Mouse (Mus musculus) retina, postnatal 7 days (tissue): ENCODE data around the gene Pde4d.

ENCODE experiments used
- DNase-seq: peaks from one replicate; pipeline ENCODE4 v3.0.0-alpha.2; 2012; ENCODE audit warnings: low read depth, low spot score

The Pde4d gene

DNA sequence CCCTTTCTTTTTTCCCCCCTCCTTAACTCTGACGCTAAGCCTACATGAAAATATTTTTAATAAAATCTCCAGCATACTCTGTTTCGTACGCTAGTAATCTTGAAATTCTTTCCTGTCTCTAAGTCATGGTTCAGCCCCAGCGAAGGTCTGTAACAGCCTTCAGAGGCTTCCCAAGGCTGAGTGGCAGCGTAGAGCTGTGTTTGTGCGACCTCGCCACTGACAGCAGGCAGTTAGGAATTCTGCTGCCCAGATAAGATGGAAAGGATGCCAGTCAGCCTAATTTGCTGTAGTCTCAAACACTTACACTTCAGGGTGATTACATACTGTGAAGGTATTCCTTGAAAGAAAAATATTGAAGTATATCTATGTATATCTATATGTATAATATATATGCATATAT, 371.5 kb downstream of the Pde4d start:
- DNase-seq: no peak

GRCm38 (mm10) chr13:108824638-108825310, 375.0 kb downstream of the Pde4d start:
- no peak for DNase-seq

- no peak for DNase-seq
These were observed 375.8 kb downstream of the Pde4d start for GRCm38 (mm10) chr13:108825501-108825900.

DNA sequence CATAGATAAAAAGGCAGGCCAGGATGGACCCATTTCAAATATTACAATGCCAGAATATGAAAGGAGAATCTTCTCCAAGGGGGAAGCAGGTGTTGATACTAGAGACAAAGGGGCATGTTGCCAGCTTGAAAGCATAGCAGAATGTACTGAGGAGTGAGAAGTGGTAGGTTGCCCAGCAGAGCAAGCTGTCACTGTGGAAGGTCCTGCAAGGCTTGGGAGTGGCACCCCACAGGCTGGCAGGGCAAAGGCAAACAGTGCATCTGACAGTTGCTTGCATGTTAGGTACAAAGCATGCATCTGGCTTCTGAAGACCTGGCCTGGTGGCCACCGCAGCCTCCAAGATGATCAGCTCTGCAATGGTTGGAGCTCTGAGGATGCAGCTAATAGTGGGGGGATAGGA, 384.4 kb downstream of the Pde4d start:
- DNase-seq: no peak

- DNase-seq: no peak
These were observed 386.6 kb downstream of the Pde4d start for GRCm38 (mm10) chr13:108836314-108836713.

DNA sequence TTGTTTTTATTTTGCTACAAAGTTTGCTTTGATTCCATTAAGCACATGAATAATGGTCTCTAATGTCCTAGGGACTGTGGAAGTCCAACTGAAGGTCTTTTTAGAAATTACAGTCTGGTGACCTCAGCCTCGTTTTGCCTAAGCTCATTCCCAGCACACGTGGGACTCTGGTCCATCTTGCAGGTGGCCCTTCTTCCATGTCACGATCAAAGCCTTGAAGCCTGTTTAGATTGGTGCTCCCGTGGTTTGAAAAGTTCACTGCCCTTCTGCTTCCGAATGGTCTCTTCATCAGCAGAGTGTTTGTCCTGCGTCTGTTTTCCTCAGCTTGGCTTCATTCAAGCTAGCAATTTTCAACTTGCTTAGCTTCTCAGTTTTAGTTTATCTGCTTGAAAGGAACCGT, 389.4 kb downstream of the Pde4d start:
- DNase-seq: no peak

- DNase-seq: no peak
These were observed 404.3 kb downstream of the Pde4d start for GRCm38 (mm10) chr13:108854090-108854489.

GRCm38 (mm10) chr13:108856776-108857435, 407.2 kb downstream of the Pde4d start:
- DNase-seq: no peak

GRCm38 (mm10) chr13:108859336-108859735, 409.6 kb downstream of the Pde4d start:
- no peak for DNase-seq

DNA sequence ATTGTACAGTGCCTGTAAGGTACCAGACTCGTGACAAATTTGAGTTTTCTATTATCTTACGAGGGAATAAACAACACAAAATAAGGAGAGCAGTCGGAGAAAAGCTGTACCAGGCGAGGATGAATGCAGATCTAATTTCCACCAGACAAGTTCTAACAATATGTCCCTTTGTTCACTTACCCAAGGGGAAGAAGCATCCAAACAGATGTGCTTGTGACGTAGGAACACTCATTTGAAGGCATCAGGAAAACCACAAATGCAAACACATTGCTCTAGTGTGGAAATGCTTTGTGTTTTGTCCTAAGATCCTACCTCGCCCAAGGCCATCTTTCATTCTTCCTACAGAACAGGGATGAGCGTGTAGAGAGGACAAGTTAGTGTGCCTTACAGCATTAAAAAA, 411.0 kb downstream of the Pde4d start:
- no peak for DNase-seq

- no peak for DNase-seq
These were observed 412.0 kb downstream of the Pde4d start for GRCm38 (mm10) chr13:108861707-108862106.

DNA sequence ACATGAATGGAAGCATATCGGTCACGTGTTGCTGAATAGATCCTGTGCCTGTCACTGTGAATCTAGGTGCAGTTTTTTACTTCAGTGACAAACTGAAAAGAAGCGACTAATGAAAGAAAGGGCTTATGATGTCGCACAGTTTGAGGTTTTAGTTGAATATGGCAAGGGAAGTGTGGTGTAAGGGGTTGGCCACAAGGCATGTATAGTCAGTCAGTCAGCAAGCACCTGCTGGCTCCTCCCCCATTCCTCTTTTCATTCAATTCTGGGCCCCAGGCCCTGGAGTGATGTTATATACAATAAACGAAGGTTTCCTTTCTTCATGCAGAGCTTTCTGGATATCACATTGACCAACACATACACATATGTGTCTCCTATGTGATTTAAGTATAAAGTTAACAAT, 412.4 kb downstream of the Pde4d start:
- DNase-seq: no peak

DNA sequence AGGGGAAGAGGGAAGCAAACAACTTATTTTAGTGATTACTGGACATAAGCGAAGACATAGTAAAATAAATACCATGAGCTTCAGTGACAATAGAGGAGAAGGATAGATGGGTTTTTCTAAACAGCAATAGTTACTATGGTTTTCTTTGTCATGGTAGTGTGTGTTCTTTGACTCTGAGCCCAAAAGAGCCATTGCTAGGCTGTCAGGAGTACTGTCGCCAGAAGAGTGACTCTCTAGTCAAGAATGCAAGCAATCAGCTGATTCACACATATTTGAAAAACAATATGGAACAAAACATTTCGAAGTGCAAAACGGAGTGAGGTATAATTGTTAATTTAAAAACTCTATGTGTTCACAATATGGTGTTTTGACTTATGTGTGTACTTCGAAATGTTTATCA, 450.4 kb downstream of the Pde4d start:
- DNase-seq: no peak

DNA sequence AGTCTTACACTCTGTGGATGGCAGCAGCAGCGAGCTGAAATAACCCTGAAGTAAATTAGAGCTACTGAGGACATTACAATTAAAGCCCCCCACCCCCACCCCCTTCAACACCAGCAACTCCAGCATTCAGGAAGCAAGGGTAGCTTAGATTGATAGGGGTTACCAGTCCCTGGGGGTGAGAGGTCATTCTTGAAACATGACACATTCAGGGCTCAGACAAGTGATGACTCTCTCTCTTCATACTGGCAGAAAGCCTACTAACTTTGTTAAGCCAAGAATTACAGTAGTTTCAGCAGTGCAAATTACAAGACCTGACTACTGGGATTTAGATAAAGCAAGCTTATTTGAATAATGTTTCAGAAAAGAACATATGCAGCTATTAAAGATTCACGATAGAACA, 455.4 kb downstream of the Pde4d start:
- no peak for DNase-seq

DNA sequence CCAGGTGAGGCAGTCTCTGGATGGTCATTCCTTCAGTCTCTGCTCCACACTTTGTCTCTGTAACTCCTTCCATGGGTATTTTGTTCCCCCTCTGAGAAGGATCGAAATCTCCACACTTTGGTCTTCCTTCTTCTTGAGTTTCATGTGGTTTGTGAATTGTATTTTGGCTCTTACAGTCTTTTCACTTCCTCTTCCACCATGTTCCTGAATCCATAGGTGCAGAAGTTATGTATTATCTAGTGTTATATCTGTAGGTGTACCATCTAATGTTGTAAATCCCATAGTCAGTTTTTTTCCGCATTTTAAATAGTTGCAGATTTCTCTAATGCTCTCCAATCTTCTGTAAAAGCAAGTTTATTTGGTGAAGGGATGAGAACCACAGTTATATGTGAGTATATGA, 459.4 kb downstream of the Pde4d start:
- no peak for DNase-seq

- DNase-seq: no peak
These were observed 464.9 kb downstream of the Pde4d start for GRCm38 (mm10) chr13:108914626-108915025.

DNA sequence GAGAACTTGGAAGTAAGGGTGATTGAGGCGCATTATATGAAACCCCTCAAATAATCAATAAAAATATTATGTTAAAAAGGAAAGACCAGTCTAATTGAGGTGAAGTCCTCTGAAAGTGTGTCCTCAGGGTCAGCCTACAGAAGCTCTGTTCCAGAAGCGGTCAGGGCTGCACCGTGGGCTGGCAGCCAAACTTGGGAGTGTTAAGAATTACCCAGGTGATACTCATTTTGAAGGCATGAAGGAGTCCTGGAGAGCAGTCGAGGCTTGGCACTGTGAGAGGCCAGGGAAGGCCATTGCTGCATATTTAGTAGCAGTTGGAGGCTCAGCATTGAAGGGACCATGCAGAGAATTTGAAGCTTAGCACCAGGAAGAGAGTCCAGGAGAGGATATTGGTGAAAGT, 471.4 kb downstream of the Pde4d start:
- no peak for DNase-seq

DNA sequence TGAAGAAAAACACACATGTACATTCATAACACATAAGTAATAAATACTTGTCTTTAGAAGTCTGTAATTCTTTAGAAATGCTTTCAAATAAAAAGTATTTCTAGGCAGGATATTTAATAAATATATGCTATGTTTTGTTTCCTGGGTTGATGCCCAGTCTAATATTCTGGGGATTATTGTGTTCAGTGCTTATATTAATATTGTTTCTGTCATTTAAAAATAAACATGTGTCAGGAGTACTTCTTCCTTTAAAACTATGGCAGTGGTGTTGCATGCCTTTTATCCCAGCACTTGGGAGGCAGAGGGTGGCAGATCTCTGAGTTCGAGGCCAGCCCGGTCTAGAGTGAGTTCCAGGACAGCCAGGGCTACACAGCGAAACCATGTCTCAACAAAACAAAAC, 485.1 kb downstream of the Pde4d start:
- DNase-seq: no peak

DNA sequence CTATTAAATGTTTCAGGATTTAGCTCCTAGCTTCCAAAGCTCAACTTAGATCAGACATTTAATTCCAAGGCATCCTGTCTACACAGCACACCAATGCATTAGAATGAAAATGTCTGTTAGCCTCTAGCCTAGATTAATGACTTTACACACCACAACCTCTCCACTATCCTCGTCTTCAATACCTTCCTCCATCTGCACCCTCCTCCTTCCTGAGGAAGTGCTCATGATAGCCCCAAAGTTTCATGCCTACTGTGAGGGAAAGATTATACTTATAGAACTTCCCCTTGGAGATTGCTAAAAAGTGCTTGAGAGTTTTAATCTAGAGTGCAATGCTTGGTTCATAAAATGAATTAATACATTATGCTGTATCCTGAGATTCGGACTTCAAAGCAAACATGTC, 487.5 kb downstream of the Pde4d start:
- no peak for DNase-seq

DNA sequence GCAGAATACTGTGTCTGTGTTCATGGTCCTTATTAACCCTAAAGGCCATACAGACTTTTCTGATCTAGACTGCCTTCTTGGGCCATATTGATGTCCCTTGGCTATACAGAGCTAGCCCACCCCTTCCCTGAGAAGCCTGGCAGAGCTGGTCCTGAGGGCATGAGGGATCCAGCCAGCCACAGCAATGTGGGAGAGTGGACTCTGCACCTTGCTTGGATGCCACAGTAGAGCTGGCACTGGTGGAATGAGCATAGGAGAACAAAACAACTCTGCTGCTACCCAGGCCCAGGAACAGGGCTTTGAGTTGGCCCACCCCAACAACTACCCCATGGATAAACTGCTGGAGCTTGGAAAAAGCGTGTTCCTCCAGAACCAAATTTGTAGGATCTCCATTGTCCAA, 503.2 kb downstream of the Pde4d start:
- no peak for DNase-seq

GRCm38 (mm10) chr13:108956059-108956458, 506.3 kb downstream of the Pde4d start:
- DNase-seq: no peak

DNA sequence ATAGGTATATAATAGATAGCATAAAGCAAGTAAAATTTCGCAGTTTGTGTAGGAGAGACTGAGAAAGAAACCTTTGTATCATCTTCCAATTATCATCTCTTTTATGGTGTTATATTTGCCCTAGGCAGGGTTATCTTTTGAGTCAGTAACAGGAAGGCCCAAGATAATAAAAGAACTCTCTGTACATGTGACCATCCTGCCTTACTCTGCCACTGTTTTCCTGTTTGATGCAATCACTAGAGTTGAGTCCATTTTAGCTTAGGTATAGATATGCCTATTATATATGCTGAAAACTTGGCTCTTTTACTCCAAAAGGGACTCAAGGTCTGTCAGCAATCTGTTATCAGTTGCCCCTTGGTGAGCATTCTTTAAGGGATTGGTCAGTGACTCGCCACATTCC, 514.3 kb downstream of the Pde4d start:
- DNase-seq: no peak

DNA sequence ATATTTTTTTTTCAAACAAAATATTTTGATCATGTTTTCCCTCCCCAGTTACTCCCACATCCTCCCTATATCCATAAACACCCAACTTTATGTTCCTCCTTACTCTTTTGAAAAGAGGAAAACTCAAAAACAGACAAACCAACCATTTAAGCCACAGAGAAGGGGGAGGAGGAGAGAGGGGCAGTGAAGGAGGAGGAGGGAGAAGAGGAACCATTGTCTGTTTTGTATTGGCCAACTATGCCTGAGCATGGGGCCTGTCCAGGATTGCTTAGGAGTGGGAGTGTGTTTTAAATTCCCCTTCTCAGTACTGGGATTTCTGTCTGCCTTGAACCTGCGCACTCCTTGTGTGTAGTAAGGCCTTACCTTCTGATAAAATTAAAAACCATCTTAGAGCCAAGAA, 531.4 kb downstream of the Pde4d start:
- no peak for DNase-seq

GRCm38 (mm10) chr13:108998739-108999138, 549.0 kb downstream of the Pde4d start:
- no peak for DNase-seq
